Mouse (Mus musculus) hindbrain, embryonic 11.5 days (tissue): ENCODE data around the gene Plbd1. TPM values are rescaled to one million over a fixed set of nuclear protein-coding genes. Genes with fewer than 3 reads are reported as not detected.

ENCODE experiments used
- ATAC-seq: fragments of 200-750 bp; cut with Nextera tagmentation; 2 replicates; pipeline ENCODE4 v1.8.0; 2017; ENCODE audit warnings: mild to moderate bottlenecking, moderate TSS enrichment, moderate library complexity; ENCODE audit not compliant: low FRiP score
- DNase-seq: peaks from one replicate; pipeline ENCODE4 v3.0.0-alpha.2; 2015; ENCODE audit warnings: low spot score
- H3K27ac ChIP-seq: fragments of 300-500 bp; sonication (generic); 2 replicates; pipeline ENCODE4 v1.5.1; 2014; ENCODE audit warnings: mild to moderate bottlenecking, low read depth, low read length
- H3K27me3 ChIP-seq: fragments of 300-500 bp; sonication (generic); 2 replicates; pipeline ENCODE4 v1.6.1; 2014; ENCODE audit warnings: mild to moderate bottlenecking, low read length, moderate library complexity, mixed read lengths; ENCODE audit not compliant: control insufficient read depth, insufficient read depth
- H3K36me3 ChIP-seq: fragments of 300-500 bp; sonication (generic); 2 replicates; pipeline ENCODE4 v1.6.1; 2014; ENCODE audit warnings: mild to moderate bottlenecking, low read length, moderate library complexity, mixed read lengths; ENCODE audit not compliant: control insufficient read depth, insufficient read depth
- H3K4me1 ChIP-seq: fragments of 300-500 bp; sonication (generic); replicated peaks from 2 replicates; pipeline ENCODE4 v1.6.1; 2014; ENCODE audit warnings: low read length, mixed read lengths; ENCODE audit not compliant: control insufficient read depth, insufficient read depth
- H3K4me2 ChIP-seq: fragments of 300-500 bp; sonication (generic); replicated peaks from 2 replicates; pipeline ENCODE4 v1.6.1; 2014; ENCODE audit warnings: mild to moderate bottlenecking, low read depth, low read length
- H3K4me3 ChIP-seq: fragments of 300-500 bp; sonication (generic); 2 replicates; pipeline ENCODE4 v1.5.1; 2014; ENCODE audit warnings: low read depth, low read length
- H3K9ac ChIP-seq: fragments of 300-500 bp; sonication (generic); 2 replicates; pipeline ENCODE4 v1.6.1; 2014; ENCODE audit warnings: low read depth, low read length
- H3K9me3 ChIP-seq: fragments of 300-500 bp; sonication (generic); 2 replicates; pipeline ENCODE4 v1.6.1; 2016; ENCODE audit warnings: low read length; ENCODE audit not compliant: control insufficient read depth
- WGBS: fragments of 180-500 bp; shearing (Covaris S2); extraction: QIAGEN DNeasy Blood & Tissue Kit; methylation state at CpG from one replicate; pipeline ENCODE4 v1.1.7; 2014; 5-methylcytosine and 5-hydroxymethylcytosine counted together
- polyA plus RNA-seq: library from polyadenylated mRNA; unstranded; fragments of >200 nt; fragmentation: Nextera tagmentation; extraction: Ambion mirVana; gene quantifications from 2 replicates; pipeline ENCODE4 v1.2.1, GENCODE M21; 2014

Plbd1 gene
- polyA plus RNA-seq, 1 experiment from 2014 or later = 2.6 TPM

- WGBS = 81% methylated on average over 3 of the region's 3 CpGs
- Histone ChIP-seq H3K27ac (no peak overlapping the region), H3K27me3 (no peaks in the 10 kb centered on the region), H3K4me1 (no peaks in the 10 kb centered on the region), H3K9ac (no peak overlapping the region), H3K36me3 (peaks cover 8% of the 10 kb centered on the region), H3K4me3 (no peak overlapping the region), H3K9me3 (no peaks in the 10 kb centered on the region), H3K4me2 (no peak overlapping the region)
- no peak for DNase-seq
- no peak for ATAC-seq
Observed at GRCm38 (mm10) chr6:136614156-136614555, 47.6 kb downstream of the Plbd1 start.

- Histone ChIP-seq H3K27me3 (no peaks in the 10 kb centered on the region), H3K36me3 (peaks cover 10% of the 10 kb centered on the region), H3K9me3 (no peaks in the 10 kb centered on the region), H3K4me1 (no peaks in the 10 kb centered on the region), H3K4me3 (no peak overlapping the region), H3K9ac (no peak overlapping the region), H3K27ac (no peak overlapping the region), H3K4me2 (no peak overlapping the region)
- ATAC-seq (no peak), DNase-seq (no peak)
- 100% methylated on average over 3 of the region's 3 CpGs for WGBS
Observed at GRCm38 (mm10) chr6:136612312-136612711, 49.4 kb downstream of the Plbd1 start.

GRCm38 (mm10) chr6:136611351-136612215, 50.1 kb downstream of the Plbd1 start:
- no peak overlapping the region for H3K4me2 ChIP-seq
- no peak overlapping the region for H3K9ac ChIP-seq
- no peak overlapping the region for H3K27ac ChIP-seq
- ATAC-seq (peak; percentile 30; the same call in 1 of the 2 replicates), DNase-seq (no peak)
- H3K36me3 ChIP-seq = peaks cover 11% of the 10 kb centered on the region
- WGBS = 97% methylated on average over 17 of the region's 17 CpGs
- no peak overlapping the region for H3K4me3 ChIP-seq
- H3K27me3 ChIP-seq = no peaks in the 10 kb centered on the region
- no peaks in the 10 kb centered on the region for H3K9me3 ChIP-seq
- no peaks in the 10 kb centered on the region for H3K4me1 ChIP-seq

DNA sequence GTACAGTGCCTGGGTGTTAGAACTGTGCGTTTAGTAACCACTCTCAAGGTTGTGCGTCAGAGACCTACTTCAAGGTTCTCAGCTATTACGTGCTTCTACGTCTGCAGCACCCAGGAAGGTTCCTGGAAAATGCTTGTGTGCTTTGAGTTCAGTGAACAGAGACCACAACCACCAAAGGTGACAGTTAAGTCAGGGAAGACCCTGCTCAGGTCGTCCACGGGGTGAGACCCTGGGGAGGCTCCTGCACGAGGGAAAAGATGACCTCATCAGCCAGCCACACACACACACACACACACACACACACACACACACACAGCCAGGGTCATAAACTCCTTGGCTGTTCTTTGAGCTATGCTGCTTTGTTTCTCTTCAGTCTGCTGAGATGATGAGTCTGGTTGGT, 59.1 kb downstream of the Plbd1 start:
- no peak for ATAC-seq
- no peak for DNase-seq
- Histone ChIP-seq H3K36me3 (peaks cover 22% of the 10 kb centered on the region), H3K4me2 (no peak overlapping the region), H3K27me3 (no peaks in the 10 kb centered on the region), H3K27ac (no peak overlapping the region), H3K4me3 (no peak overlapping the region), H3K9ac (no peak overlapping the region), H3K4me1 (no peaks in the 10 kb centered on the region), H3K9me3 (no peaks in the 10 kb centered on the region)
- 92% methylated on average over 7 of the region's 7 CpGs for WGBS

- H3K4me2 ChIP-seq = no peak overlapping the region
- DNase-seq = no peak
- H3K9ac ChIP-seq = no peak overlapping the region
- no peaks in the 10 kb centered on the region for H3K4me1 ChIP-seq
- H3K9me3 ChIP-seq = no peaks in the 10 kb centered on the region
- H3K36me3 ChIP-seq = peaks cover 7% of the 10 kb centered on the region; the same call in 1 of the 2 replicates
- no peaks in the 10 kb centered on the region for H3K27me3 ChIP-seq
- H3K4me3 ChIP-seq = no peak overlapping the region
- ATAC-seq = no peak
- H3K27ac ChIP-seq = no peak overlapping the region
- 95% methylated on average over 4 of the region's 4 CpGs for WGBS
Observed at GRCm38 (mm10) chr6:136594541-136594940, 67.2 kb downstream of the Plbd1 start.

- H3K4me1 ChIP-seq = no peaks in the 10 kb centered on the region
- DNase-seq (no peak), ATAC-seq (no peak)
- no peaks in the 10 kb centered on the region for H3K9me3 ChIP-seq
- WGBS = 91% methylated on average over 4 of the region's 4 CpGs
- H3K27me3 ChIP-seq = no peaks in the 10 kb centered on the region
- H3K27ac ChIP-seq = no peak overlapping the region
- no peak overlapping the region for H3K4me2 ChIP-seq
- H3K9ac ChIP-seq = no peak overlapping the region
- H3K36me3 ChIP-seq = 0 out of 2 replicates have a peak, but pooled peaks cover 8% of the 10 kb centered on the region
- no peak overlapping the region for H3K4me3 ChIP-seq
Observed at GRCm38 (mm10) chr6:136590739-136591138, 71.0 kb downstream of the Plbd1 start.

DNA sequence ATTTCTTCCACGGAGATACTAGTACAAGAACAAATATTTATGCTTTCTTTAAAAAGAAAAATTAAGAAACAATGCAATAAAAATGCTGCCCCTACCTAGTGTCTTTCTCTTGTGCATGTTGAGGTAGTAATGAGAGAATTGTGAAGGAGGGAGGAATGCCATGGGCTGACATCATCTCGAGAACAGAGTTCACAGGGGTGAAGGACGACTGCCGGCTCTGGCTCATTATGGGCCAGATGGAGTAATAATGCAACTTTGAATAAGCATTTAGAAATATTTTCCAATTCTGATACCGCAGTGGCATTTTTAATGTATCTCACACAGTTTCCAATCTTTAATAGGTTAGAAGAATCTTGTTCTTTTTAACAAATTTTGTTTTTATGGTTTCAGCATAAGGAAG, 95.7 kb downstream of the Plbd1 start:
- H3K9me3 ChIP-seq = no peaks in the 10 kb centered on the region
- no peak overlapping the region for H3K27ac ChIP-seq
- no peaks in the 10 kb centered on the region for H3K4me1 ChIP-seq
- H3K4me2 ChIP-seq = no peak overlapping the region
- ATAC-seq (no peak), DNase-seq (no peak)
- peaks cover 29% of the 10 kb centered on the region for H3K36me3 ChIP-seq
- 89% methylated on average over 5 of the region's 5 CpGs for WGBS
- H3K27me3 ChIP-seq = no peaks in the 10 kb centered on the region
- no peak overlapping the region for H3K9ac ChIP-seq
- H3K4me3 ChIP-seq = no peak overlapping the region
